Comparison of ENCODE assay signal across 22 mouse cellular contexts in genomic region chr13:110401443-110401842, GRCm38 (mm10). TPM values are rescaled to one million over a fixed set of nuclear protein-coding genes. Genes with fewer than 3 reads are reported as not detected.
"Had no signal": no experiment of that assay in that cellular context is flagged by ENCODE, and none has a peak within 500 bp of the region (broad histone marks: within the 10 kb centered on the region; RNA-seq: fewer than 3 reads in every experiment).

No protein-coding gene starts in this region.

- H3K27me3 ChIP-seq: midbrain, embryonic 15.5 days; neural tube, embryonic 13.5 days; stomach, embryonic 15.5 days had no signal

- H3K4me1 ChIP-seq: liver, embryonic 13.5 days; midbrain, embryonic 12.5 days had no signal

- H3K9me3 ChIP-seq: liver, embryonic 13.5 days; megakaryocyte, embryonic 14.5 days; midbrain, embryonic 12.5 days; midbrain, embryonic 15.5 days; neural tube, embryonic 13.5 days; stomach, embryonic 15.5 days had no signal

- DNase-seq: kidney, adult 2 months; kidney, postnatal 25 days; liver, embryonic 13.5 days; lung, adult 2 months; retina, postnatal 1 day; right cerebral cortex, postnatal 25 days; spleen, adult 18-20 months; thymus, adult 2 months; thymus, postnatal 14 days; thymus, postnatal 4 days had no signal

- H3K27ac ChIP-seq: kidney, postnatal 0 days; liver, embryonic 13.5 days; midbrain, embryonic 12.5 days; midbrain, embryonic 15.5 days; neural tube, embryonic 13.5 days; stomach, embryonic 15.5 days had no signal

- H3K4me2 ChIP-seq: liver, embryonic 13.5 days; midbrain, embryonic 12.5 days; midbrain, embryonic 15.5 days; neural tube, embryonic 13.5 days; stomach, embryonic 15.5 days had no signal

- H3K4me3 ChIP-seq: liver, embryonic 13.5 days; megakaryocyte, embryonic 14.5 days; midbrain, embryonic 12.5 days; midbrain, embryonic 15.5 days; neural tube, embryonic 13.5 days; stomach, embryonic 15.5 days had no signal

- ATAC-seq: lung, postnatal 0 days; midbrain, embryonic 15.5 days had no signal

- H3K9ac ChIP-seq: liver, embryonic 13.5 days; midbrain, embryonic 12.5 days; midbrain, embryonic 15.5 days; neural tube, embryonic 13.5 days; stomach, embryonic 15.5 days had no signal

- H3K36me3 ChIP-seq: liver, embryonic 13.5 days had no signal

RNA-seq across cellular contexts. Expression of gene Gapt, which starts 44.4 kb away (rescaled TPM):
- total RNA-seq: layer of hippocampus, postnatal 14 days; left cerebral cortex, postnatal 10 days; left cerebral cortex, postnatal 36 days; liver, adult 2 months had no signal
- polyA plus RNA-seq: limb, embryonic 11.5 days; neural tube, embryonic 13.5 days had no signal
